Mouse (Mus musculus): ENCODE results near the gene Gpn3.

Gene Gpn3

GRCm38 (mm10) chr5:122371591-122372191 is at the start of gene Gpn3:
Gene Gpn3 (plus strand): TSS chr5:122371876.
- DNase-seq (ENCODE audit: low spot score) = no peak

DNA sequence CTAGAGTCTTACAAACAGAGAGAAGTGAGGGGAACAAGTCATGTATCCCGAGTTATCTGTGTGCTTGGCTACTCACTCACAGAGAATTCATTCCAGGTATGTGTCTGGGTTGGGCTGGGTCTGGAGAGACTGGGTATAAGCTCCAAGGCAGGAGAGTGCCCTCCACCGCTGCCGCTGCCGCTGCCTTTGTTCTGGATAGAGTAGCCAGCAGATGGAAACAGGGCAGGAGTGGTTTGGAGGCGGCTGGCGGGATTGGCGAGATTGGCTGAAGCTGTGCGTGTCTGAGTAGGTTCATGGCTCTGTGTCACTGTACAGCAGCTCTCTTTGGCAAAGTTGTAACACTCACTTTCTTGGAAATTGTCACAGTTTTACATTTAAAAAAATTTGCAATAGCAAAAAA is 48.2 kb upstream of the Gpn3 start:
- DNase-seq (ENCODE audit: low spot score) = no peak

- DNase-seq (ENCODE audit: low spot score) = no peak
Observed at GRCm38 (mm10) chr5:122324608-122325431, 46.9 kb upstream of the Gpn3 start.

DNA sequence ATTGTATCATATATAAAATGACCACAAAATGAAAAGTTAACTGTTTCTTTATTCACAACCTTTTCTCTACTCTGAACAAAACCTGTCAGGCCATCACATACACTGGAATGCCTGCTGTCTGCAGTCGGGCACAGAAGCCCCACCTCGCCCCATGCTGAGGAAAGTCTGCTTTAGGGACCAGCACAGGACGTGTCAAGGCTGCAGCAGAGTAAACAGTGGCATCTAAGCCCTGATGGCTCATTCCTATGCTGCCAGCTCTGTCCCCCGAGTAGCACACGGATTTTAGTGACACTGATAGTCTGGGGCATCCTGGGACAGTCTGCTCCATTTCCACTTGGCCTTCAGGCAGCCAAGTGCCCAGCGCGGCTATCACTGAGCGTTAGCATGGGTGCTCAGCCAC is 46.2 kb upstream of the Gpn3 start:
- no peak for DNase-seq (ENCODE audit: low spot score)

DNA sequence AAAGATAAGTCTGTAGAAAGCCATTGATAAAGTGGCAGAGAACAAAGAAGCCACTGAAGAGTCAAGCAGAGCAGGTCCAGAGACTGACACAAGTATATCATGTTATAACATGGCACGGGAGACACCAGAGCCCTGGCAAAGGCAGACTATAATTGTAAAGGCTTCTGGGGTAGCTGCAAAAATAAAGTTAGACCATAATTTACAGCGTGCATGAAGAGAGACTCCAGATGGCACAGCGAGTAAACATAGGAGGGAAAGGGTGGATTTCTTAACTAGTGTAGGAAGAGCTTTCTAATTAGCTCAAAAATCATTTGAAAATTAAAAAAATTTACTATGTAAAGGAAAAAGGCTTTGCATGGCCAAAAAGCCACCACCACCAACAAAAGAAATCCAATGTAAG is 44.4 kb upstream of the Gpn3 start:
- DNase-seq (ENCODE audit: low spot score) = no peak

DNA sequence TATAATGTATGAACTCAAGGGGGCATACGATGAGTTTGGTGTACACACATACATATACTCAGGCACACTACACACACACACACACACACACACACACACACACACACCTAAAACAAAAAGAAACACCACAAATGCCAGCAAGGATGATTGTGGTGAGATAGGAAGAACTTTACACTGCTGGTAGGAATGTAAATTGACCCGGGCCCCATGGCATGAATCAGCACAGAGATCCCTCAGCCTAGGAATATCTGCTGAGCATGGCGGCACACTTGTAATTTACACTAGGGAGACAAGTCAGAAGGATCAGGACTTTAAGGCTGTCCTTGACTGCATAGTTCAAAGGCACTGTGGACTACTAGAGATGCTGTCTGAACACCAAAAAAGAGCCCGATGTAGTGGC is 41.4 kb upstream of the Gpn3 start:
- DNase-seq (ENCODE audit: low spot score) = no peak

GRCm38 (mm10) chr5:122334682-122335081 is 37.0 kb upstream of the Gpn3 start:
- DNase-seq (ENCODE audit: low spot score) = no peak

- no peak for DNase-seq (ENCODE audit: low spot score)
Observed at GRCm38 (mm10) chr5:122336554-122337294, 35.0 kb upstream of the Gpn3 start.

DNA sequence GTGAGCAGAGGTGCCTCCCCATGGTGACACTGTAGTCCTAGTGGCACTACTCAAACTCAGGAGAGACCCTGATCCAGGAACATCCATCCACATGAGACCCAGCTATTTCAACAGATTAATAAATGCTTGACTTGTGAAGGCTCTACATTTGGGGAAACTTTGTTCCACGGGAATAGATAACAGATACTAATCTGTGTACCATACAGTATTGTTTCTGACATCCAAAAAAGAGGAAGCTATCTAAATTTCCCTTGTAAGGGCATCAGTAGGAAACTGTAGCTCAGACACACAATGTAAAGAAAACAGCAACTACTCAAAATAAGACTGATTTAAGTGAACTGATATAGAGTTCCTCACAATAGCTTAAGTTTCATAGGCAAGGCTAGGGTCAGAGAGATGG is 28.8 kb upstream of the Gpn3 start:
- DNase-seq (ENCODE audit: low spot score) = no peak

GRCm38 (mm10) chr5:122343768-122344167 is 27.9 kb upstream of the Gpn3 start:
- DNase-seq (ENCODE audit: low spot score) = no peak

GRCm38 (mm10) chr5:122344260-122344659 is 27.4 kb upstream of the Gpn3 start:
- DNase-seq (ENCODE audit: low spot score) = peak; percentile 66

GRCm38 (mm10) chr5:122345777-122346176 is 25.9 kb upstream of the Gpn3 start:
- no peak for DNase-seq (ENCODE audit: low spot score)

GRCm38 (mm10) chr5:122353807-122354491 is 17.7 kb upstream of the Gpn3 start, which contains the start of the genes Rad9b and Vps29:
Gene Rad9b (minus strand): TSS chr5:122354233.
Gene Vps29 (plus strand): TSS chr5:122354369.
- DNase-seq (ENCODE audit: low spot score) = peak; percentile 98

DNA sequence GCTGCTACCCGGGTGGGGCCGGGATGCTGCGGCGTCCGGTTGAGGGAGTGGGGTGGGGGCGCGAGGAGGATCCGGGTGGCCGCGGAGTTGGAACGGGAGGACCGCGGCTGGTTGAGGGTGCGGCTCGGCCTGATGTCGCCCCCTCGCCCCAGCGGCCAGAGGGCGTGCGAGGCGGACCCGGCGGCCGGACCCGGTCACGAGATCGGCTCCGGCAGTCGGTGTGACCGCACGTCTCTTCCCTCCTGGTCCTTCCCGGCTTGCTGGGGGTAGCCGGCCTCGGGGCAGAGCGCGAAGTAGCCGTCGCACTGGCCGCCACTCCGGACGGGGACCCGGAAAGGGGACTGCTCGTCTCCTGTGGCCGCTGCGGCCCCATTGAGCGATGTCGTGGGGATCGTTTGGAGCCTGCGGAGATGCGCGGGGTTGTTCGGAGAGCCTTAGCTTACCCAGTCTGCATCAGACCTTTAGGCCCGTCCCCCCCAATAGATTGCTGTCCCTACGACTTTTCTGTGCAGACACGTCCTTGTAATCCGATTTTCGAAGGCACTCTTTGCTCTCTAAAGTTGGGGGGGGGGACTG is 17.1 kb upstream of the Gpn3 start:
- no peak for DNase-seq (ENCODE audit: low spot score)

DNA sequence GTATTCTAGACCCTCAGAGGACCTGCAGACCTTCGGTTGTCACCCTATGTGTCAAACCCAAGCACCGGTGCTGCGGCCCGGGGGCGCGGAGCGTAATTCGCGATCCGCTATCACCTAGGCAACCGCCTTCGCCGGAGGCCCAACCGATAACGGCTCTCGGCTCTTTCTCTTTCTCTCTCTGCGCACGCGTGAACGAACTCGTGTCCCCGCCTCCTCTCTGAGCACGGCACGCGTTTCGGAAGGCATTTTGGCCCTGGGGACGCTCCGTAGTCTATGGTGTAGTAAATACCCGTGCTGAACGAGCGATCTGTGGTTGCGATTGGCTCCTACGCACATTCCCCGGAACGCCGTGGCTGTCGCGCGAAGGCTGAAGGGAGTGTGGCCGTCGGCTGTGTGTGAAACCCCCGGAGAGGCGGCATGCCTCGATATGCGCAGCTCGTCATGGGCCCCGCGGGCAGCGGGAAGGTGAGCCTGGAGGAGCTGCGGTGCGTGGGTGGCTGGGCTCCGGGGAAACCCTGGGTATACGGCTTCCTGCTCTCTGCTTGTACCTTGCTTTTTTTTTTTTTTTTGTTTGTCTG is 605 bp downstream of the Gpn3 start, which contains the start of gene Fam216a:
Gene Fam216a, minus strand, starts transcription at position 173 of the 578 bp plus-strand sequence.
- peak; percentile 100 for DNase-seq (ENCODE audit: low spot score)

DNA sequence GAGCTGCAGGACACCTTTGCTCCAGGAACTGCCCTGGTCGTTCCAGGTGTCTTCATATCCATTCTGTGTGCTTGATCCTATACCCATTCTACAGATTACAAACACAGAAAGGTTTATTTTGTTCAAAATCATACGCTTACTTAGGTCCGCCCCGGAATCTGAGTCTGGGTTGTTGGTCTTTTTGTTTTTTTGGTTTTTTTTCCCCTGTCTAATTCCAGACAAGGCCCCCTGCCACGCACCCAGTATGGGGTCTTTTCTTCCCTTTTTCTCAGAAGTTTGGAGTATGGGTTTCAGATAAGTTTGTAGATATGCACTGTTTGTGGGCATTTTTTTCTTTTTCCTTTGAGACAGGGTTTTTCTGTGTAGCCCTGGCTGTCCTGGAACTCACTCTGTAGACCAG is 1.2 kb downstream of the Gpn3 start:
- DNase-seq (ENCODE audit: low spot score) = no peak

DNA sequence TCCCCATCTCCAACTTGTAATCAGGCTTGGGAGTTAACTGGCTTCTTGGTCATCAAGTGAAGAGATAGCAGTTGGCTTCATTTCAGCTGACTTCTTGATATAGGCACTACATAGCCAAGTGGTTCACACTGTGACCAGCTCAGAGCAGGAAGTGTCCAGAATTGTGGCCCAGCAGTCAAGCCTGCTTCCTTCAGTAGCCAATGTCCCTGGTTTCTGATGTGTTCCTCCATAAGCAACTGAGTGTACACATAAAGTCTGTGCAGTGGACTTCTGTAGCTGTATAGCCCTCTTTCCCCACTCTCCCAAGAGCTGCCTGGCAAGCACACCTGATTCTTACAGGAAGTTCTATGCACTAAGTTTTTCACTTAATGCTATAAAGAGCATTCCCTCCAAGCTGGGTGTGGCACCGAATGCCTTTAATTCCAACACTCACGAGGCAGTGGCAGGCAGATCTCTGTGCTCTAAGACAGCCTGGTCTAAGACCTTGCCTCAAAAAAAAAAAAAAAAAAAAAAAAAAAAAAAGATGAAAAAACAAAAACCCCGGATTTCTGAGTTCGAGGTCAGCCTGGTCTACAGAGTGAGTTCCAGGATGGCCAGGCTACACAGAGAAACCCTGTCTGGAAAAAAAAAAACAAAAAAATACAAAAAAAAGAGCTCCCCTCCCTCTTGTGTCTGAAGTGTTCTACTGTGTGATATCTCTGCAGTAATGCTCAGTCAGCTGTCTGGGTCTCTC is 5.6 kb downstream of the Gpn3 start:
- no peak for DNase-seq (ENCODE audit: low spot score)

- DNase-seq (ENCODE audit: low spot score) = no peak
Observed at GRCm38 (mm10) chr5:122378171-122378570, 6.5 kb downstream of the Gpn3 start.

DNA sequence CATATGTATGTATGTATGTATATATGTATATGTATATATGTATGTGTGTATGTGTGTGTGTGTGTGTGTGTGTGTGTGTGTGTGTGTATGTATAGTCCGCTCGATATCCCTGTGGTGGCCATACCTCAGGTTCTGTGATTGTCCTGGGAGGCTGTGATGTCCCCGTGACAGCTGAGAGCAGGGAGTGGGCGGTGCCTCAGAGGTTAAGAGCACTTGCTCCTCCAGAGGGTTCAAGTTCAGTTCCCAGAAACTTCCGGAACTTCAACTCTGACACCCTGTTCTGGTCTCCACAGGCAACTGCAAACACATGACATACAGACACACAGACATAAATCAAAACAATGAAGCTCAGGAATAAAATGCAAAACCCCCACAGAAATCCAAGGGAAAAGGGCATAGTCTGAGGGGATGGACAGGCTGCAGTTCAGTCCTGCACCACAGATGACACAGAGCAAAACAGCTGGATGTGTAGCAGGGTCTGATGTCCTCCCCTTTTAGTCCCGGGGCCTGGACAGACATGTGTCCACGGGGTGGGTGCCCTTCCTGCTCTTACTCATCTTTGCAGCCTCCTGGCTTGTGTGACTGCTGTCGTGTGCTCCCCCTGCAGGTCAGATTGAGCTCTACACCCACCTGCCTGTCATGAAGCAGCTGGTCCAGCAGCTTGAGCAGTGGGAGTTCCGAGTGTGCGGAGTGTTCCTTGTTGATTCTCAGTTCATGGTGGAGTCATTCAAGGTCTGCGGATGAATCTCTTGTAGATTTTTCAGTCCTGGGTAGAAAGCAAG is 7.9 kb downstream of the Gpn3 start:
- peak; percentile 40 for DNase-seq (ENCODE audit: low spot score)

DNA sequence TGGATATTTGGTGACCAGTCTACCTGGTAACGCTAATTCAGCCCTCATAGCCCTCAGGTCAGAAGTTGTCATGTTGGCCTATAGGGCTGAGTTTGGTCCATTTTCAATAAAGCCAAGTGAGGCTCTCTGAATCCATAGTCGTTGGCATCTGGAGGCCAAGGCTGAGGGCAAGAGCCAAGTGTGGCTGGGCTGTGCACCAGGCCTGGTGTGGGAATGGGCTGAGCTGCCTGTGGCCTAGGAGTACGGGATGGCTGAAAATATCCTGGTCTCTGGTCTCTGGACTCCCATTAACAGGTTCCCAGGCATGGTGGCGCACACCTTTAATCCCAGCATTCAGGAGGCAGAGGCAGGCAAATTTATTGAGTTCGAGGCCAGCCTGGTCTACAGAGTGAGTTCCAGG is 18.3 kb downstream of the Gpn3 start:
- no peak for DNase-seq (ENCODE audit: low spot score)
